Mouse (Mus musculus): ENCODE measurements around the gene Helt.

Gene Helt

GRCm38 (mm10) chr8:46294181-46294892 lies at the start of gene Helt:
TSS of gene Helt (minus strand) at chr8:46294671.
- peak; percentile 49 for DNase-seq

GRCm38 (mm10) chr8:46342272-46342671 lies 47.8 kb upstream of the Helt start:
- peak; percentile 37 for DNase-seq

GRCm38 (mm10) chr8:46340381-46341273 lies 46.2 kb upstream of the Helt start:
- DNase-seq: no peak

DNA sequence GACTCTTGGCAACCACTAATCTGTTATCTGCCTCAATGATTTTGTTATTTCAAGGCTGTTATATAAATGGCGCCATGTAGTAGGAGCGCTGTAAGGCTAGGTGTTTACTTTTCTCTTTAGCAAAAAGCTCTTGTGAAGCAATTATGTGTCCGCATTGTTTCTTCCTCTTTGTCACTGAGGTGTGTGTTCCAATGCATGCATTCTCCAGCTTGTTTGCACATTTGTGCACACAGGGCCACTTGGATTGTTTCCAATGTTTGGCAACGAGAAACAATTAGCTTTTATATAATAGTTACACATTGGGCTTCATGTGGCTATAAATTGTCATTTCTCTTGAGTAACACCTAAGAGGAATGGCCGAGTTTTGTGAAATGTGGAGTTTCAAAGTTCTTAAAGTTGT lies 44.8 kb upstream of the Helt start:
- no peak for DNase-seq

- no peak for DNase-seq
Observed at GRCm38 (mm10) chr8:46336351-46336750, 41.9 kb upstream of the Helt start.

DNA sequence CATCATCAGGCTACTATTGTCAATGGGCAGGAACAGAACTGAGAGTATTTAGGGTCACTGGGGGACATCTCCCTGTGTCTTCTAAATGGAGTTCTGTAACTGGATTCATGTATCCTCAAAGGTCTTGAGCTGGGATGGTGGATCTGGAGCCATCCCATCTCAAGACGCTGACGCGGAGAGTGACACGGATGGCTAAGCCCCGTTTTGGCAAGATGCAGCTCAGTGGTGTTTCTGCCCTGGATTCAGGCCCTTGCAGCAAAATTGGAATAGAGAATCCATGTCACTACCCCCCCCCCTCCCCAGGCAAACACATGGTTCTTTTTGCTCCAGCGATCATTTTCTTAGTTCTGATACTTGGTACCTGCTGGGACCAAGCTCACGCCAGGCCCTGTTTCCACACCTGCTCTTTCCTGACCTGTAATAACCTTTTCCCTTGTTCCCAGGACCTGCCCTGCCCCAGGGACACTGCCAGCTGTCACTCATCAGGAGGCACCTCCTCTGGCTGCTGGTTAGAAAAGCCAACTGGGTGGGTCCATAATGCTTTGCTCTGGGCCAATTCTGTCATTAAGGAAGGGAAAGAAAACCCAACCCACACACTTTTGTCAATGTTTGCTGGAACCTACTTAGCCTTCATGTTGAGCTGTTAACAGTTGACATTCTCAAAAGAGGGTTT lies 38.1 kb upstream of the Helt start:
- no peak for DNase-seq

DNA sequence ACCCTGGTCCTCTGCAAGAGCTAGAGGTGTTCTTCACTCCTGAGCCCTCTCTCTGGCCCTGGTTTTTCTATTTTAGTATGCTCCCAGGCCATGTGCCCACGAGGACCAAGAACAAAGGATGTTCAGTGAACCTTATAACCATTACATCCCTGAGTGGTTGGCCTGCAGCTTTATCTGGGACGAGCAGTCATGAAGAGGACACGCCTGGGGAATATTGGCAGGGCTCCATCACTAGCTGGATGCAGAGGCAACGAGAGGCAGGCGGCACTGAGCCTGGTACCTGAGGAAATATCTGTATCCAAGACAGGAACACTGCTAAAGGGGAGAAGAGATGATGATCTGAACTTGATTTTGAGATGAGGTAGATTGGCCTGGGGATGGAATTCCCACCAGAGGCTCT lies 37.3 kb upstream of the Helt start:
- peak; percentile 39 for DNase-seq

DNA sequence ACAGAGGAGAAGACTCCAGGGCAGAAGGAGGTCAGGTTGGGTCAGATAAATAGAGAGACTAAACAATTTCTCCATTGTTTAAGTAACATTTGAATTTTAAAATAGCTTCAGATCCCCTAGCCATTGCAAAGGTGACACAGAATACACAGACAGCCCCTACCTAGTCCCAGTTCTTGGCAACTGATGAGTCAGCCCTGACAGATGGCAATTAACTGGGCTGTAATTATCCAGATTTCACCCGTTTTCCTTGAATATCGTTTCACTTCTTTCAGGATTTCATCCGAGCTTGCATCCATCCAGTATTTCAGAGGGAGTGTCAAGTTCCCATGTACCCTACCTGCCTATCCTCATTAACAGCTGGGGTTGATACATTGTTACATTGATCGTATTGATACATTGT lies 34.9 kb upstream of the Helt start:
- no peak for DNase-seq

- DNase-seq: no peak
Observed at GRCm38 (mm10) chr8:46327284-46327683, 32.8 kb upstream of the Helt start.

GRCm38 (mm10) chr8:46326715-46327114 lies 32.2 kb upstream of the Helt start:
- no peak for DNase-seq

GRCm38 (mm10) chr8:46324676-46325075 lies 30.2 kb upstream of the Helt start:
- DNase-seq: no peak

DNA sequence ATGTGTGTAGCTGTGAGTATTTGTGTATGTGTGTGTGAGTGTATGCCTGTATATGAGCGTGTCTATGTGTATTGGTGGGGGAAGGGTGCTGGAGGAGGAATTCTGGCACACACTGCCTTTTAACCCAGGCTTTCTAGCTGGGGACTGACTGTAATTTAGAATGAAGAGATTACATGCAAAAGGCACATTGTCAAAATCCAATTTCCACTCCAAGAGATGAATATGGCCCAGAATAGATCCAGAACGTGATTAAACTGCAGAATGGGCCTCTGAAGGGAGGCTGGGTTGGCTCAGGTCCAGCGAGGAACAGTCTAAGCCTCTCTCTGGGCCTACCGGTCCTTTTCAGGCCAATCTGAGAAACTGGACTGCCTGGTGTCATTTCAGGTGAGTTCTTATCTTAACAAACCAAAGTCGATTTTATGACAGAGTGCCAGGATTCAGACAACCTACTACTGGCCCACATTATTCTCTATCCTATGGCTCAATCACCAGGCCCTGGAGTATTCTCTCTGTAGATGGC lies 29.3 kb upstream of the Helt start:
- no peak for DNase-seq

DNA sequence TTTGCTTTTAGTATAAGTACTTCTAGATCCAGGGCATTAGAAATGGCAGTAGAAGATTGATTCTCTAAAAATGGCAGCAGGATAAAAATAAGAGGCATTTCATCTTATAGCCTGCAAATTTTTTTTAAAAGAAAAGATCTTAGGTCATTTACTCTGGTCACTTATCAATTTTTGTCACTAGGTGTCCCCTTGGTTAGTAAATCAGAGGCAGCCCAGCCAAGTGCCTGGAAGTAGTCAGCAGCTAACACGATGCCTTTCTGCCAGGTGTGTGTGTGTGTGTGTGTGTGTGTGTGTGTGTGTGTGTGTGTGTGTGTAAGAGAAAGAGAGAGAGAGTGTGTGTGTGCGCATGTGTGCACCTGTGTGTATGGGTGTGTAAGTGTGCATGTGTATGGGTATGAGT lies 28.4 kb upstream of the Helt start:
- DNase-seq: no peak

GRCm38 (mm10) chr8:46322421-46322820 lies 27.9 kb upstream of the Helt start:
- DNase-seq: no peak

DNA sequence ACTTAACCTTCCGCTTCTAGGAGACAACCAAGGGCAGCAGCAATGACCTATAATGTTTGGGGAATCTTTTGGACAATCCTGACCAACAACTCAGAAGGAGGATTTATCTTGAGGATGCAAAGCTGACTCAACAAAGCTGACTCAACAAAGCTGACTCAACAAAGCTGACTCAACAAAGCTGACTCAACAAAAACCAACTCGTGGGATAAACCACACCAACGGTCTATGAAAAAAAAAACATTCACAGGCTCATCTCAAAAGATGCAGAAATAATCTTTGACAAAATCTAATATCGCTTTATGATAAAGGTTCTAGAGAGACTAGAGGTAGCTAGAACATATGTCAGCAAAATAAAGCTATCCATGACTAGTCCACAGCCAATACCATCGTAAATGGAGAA lies 24.3 kb upstream of the Helt start:
- DNase-seq: no peak

GRCm38 (mm10) chr8:46317161-46317560 lies 22.7 kb upstream of the Helt start:
- DNase-seq: no peak

GRCm38 (mm10) chr8:46313798-46314197 lies 19.3 kb upstream of the Helt start:
- no peak for DNase-seq

DNA sequence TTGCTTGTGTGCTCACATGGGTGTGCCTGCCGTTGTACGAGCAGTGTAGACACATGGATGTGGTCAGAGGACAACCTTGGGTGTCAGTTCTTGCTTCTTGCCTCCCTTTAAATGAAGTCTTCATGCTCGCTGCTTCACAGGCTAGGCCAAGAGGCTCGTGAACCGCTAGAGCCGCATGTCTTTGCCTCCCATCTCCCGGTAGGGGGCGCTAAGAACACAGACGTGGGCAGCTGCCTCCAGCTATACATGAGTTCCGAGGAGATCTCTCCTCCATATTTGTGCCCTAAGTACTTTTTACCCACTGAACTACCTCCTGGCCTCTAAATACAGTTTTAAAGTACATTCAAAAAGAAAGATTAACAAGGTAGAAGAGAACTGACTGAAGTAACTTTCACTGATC lies 16.7 kb upstream of the Helt start:
- peak; percentile 88 for DNase-seq

DNA sequence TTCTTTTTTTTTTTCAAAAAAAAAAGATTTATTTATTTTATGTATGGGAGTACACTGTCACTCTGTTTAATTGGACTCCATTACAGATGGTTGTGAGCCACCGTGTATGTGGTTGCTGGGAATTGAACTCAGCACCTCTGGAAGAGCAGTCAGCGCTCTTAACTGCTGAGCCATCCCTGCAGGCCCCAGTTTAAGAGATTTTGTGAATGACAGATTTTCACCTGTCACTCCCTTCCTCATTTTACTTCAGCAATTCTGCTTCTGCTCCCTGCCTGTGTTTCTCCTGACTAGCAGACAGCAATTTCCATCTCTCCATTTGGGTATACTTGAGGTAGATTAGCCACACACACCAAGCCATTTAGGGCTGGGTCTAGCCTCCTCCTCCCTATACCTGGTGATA lies 13.7 kb upstream of the Helt start:
- no peak for DNase-seq

DNA sequence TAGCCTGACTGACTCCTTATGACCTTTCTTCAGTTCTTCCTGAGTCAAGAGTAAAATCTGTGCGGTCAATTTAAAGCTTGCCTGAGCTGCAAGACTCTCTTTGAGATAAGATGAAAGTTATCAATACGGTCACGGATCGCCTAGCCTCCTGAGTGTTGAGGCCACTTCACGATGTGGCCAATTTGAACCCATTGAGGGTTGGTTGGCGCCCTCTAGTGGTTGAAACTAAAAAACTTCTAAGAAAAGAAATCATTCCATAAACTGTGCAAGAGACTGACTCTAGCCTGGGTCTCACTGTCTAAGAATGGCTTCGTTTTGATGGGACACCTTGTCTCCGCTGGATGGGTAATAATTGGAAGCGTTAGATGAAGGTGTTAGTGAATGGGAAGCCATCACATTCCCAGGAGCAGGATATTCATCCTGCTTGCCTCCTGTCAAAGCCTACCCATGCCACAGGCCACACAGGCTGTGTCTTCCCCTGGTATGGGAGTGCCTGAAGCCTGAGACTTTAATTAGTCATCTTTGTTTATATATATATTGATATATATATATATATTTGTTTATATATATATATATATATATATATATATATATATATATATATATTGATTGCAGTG lies 11.4 kb upstream of the Helt start:
- DNase-seq: peak; percentile 81

DNA sequence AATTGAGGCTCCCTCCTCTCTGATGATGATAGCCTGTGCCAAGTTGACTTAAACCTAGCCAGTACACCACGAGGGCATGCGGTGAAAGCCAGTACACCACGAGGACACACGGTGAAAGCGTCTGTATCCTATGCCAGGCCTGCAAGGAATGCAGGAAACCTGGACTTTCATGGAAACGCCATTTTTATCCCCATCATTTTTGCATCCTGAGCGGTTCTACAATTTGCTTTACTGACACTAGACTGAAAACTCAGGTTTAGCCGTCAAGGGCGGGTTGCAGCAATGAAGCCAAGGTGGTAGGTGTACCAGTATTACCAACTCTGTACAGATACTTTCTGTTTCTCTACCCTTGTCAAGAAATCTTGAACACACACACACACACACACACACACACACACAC lies 7.7 kb upstream of the Helt start:
- DNase-seq: no peak

DNA sequence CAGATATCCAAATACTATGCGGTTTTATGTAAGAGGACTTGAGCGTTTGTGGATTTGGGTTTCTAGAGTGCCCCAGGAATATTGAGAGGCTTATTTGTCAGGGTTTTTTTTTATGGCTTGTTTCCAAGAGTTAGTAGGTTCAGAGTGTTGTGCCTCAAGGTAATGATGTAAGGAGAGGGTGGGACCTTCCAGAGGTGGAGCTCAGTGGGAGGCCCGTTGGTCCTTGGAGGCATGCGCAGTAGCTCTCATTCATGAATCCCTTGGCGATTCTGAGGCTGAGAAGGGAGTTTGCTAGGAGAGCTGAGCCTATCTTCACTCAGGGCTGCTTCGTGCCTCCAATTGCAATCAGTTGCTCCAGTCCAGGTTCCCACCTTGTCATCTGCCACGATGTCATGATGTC lies 4.4 kb upstream of the Helt start:
- no peak for DNase-seq

- no peak for DNase-seq
Observed at GRCm38 (mm10) chr8:46296551-46296950, 2.1 kb upstream of the Helt start.

All from retina, postnatal 1 day (tissue).